In genomic region chr1:61402339-61402738, GRCm38 (mm10) we compare ENCODE assay signal across 9 mouse cellular contexts.
DNase-seq lines count a peak whose midpoint lies in the region; ATAC-seq and TF ChIP-seq lines count a peak whose summit lies in the region.
"Had no signal": no experiment of that assay in that cellular context is flagged by ENCODE, and none has a peak within 500 bp of the region (broad histone marks: within the 10 kb centered on the region; RNA-seq: fewer than 3 reads in every experiment).

No protein-coding gene starts in this region.

- peak overlapping the region; percentile 32; the same call in 1 of the 2 replicates for H3K4me2 ChIP-seq in kidney, postnatal 0 days (ENCODE audit: low read length)
- peak overlapping the region; percentile 32; the same call in 1 of the 2 replicates for H3K4me2 ChIP-seq in liver, embryonic 16.5 days (ENCODE audit: low read depth, low read length)
- H3K4me2 ChIP-seq: midbrain, embryonic 13.5 days had no signal

- peak; percentile 6 for DNase-seq in CD4-positive, CD25-positive, alpha-beta regulatory T cell, adult 2 months (ENCODE audit: low read depth, low spot score)
- no peak for DNase-seq in kidney, postnatal 0 days (ENCODE audit: low spot score)
- no peak for DNase-seq in kidney, adult 11 months
- no peak for DNase-seq in T-cell, adult 2 months (ENCODE audit: low spot score)
- DNase-seq in testis, postnatal 14 days (ENCODE audit: low spot score) = no peak

- H3K27me3 ChIP-seq in kidney, postnatal 0 days (ENCODE audit: insufficient read depth, low read length) = no peaks in the 10 kb centered on the region
- no peaks in the 10 kb centered on the region for H3K27me3 ChIP-seq in liver, embryonic 16.5 days (ENCODE audit: control insufficient read depth, insufficient read depth, low read depth, low read length)
- H3K27me3 ChIP-seq: midbrain, embryonic 13.5 days had no signal

- no peak for ATAC-seq in CD4-positive, CD25-positive, alpha-beta regulatory T cell, adult 4 months
- no peak for ATAC-seq in kidney, postnatal 0 days (replicated peaks; ENCODE audit: low FRiP score, low read depth)
- ATAC-seq in granulocyte monocyte progenitor cell, adult 5-6 weeks (replicated peaks; ENCODE audit: poor library complexity, severe bottlenecking) = peak; percentile 90
- ATAC-seq in liver, embryonic 16.5 days (ENCODE audit: low read depth) = no peak
- ATAC-seq: midbrain, embryonic 13.5 days had no signal

- WGBS in kidney, postnatal 0 days = 45% methylated on average over 8 of the region's 8 CpGs
- WGBS in liver, embryonic 16.5 days (ENCODE audit: insufficient replicate concordance) = 33% methylated on average over 8 of the region's 8 CpGs

- no peaks in the 10 kb centered on the region for H3K36me3 ChIP-seq in kidney, postnatal 0 days (ENCODE audit: insufficient read depth, low read length)
- no peaks in the 10 kb centered on the region for H3K36me3 ChIP-seq in liver, embryonic 16.5 days (ENCODE audit: control insufficient read depth, insufficient read depth)
- H3K36me3 ChIP-seq: midbrain, embryonic 13.5 days had no signal

- no peaks in the 10 kb centered on the region for H3K4me1 ChIP-seq in kidney, postnatal 0 days (replicated peaks; ENCODE audit: insufficient read depth, low read length)
- no peaks in the 10 kb centered on the region for H3K4me1 ChIP-seq in liver, embryonic 16.5 days (ENCODE audit: control insufficient read depth, low read depth, low read length)
- H3K4me1 ChIP-seq: midbrain, embryonic 13.5 days had no signal

- H3K9ac ChIP-seq in kidney, postnatal 0 days (ENCODE audit: low read depth, low read length) = no peak overlapping the region
- no peak overlapping the region for H3K9ac ChIP-seq in liver, embryonic 16.5 days (ENCODE audit: low read depth, low read length)
- H3K9ac ChIP-seq: midbrain, embryonic 13.5 days had no signal

- TF ChIP-seq CTCF in kidney, postnatal 0 days (IDR thresholded peaks at IDR 0.05; ENCODE audit: low read depth) = no peak

- H3K9me3 ChIP-seq in kidney, postnatal 0 days (replicated peaks; ENCODE audit: low read length) = no peaks in the 10 kb centered on the region
- H3K9me3 ChIP-seq in liver, embryonic 16.5 days (replicated peaks; ENCODE audit: control insufficient read depth, low read length) = no peaks in the 10 kb centered on the region
- H3K9me3 ChIP-seq: midbrain, embryonic 13.5 days had no signal

- H3K27ac ChIP-seq in kidney, postnatal 0 days = no peak overlapping the region
- no peak overlapping the region for H3K27ac ChIP-seq in liver, embryonic 16.5 days (ENCODE audit: low read length)
- H3K27ac ChIP-seq: midbrain, embryonic 13.5 days had no signal

- 0 out of 2 replicates have a peak overlapping the region, but pooled peaks have one; percentile 11 for H3K4me3 ChIP-seq in kidney, postnatal 0 days (replicated peaks; ENCODE audit: low read depth, low read length)
- peak overlapping the region; percentile 12; the same call in 1 of the 2 replicates for H3K4me3 ChIP-seq in liver, embryonic 16.5 days (ENCODE audit: low read depth, low read length)
- H3K4me3 ChIP-seq: midbrain, embryonic 13.5 days had no signal
